Mouse (Mus musculus) spleen, adult 2 months (tissue): Measurements from ENCODE around the gene Nppb.

Source experiments
- CTCF ChIP-seq: fragments of 200-500 bp; IDR thresholded peaks from 2 replicates; pipeline ENCODE4 v1.5.1; 2011; ENCODE audit warnings: mild to moderate bottlenecking, inconsistent platforms; ENCODE audit not compliant: insufficient read depth, insufficient read length, insufficient replicate concordance; ENCODE audit errors: extremely low read depth
- POLR2A ChIP-seq: fragments of 200-500 bp; IDR thresholded peaks from 2 replicates; pipeline ENCODE4 v1.6.1; 2011; ENCODE audit warnings: low read depth, low read length, inconsistent platforms

DNA sequence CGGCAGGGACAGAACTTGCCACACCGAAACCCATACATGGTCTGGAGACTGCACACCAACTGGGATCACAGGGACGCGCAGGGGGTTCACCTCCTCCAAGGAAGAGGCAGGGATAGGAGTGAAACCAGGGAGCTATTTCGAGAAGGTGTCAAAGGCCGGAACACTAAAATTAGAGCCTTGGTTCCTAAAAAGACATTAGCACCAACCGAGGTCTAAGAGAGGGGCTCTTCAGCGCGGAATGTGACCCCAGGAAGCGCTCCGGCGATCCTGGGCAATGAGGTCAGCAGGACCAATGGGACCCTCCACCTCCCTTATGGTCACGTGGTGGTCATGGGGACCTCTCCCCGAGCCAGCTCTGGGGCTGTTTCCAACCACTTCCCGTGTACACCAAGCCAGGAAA, 22.0 kb upstream of the Nppb start:
- TF ChIP-seq CTCF (no peak), POLR2A (no peak)
